Mouse (Mus musculus): ENCODE results near the gene Gm17175. TPM values are rescaled to one million over a fixed set of nuclear protein-coding genes. Genes with fewer than 3 reads are reported as not detected.
"Not testable (repeated sequence)": the region's sequence is repeated elsewhere in the genome, so short reads cannot be mapped to it uniquely, and the experiment has no call there.

The Gm17175 gene
- not detected for polyA plus RNA-seq (2017; shearing (Covaris generic))

DNA sequence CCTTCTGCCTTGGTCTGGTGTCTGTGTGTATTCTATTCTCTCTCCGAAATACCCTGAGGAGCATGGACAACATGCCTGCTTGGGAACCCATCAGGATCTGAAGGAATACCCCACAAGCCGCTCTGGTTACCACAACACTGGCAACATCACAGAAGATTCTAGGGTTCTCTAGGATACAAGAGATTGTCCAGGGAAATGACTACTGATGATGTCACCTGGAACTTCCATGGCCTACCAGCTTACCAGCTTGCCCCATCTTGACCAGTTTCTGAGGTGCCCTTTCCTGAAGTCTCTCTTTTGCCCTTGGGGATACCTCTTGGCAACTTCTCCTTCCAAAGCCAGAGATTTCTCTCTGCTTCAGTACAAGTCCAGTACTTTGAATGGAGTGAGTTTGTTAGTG, at the start of gene Gm17175:
Gene Gm17175, minus strand, starts transcription at position 101 of the 400 bp plus-strand sequence.
- not testable (repeated sequence) for ATAC-seq

DNA sequence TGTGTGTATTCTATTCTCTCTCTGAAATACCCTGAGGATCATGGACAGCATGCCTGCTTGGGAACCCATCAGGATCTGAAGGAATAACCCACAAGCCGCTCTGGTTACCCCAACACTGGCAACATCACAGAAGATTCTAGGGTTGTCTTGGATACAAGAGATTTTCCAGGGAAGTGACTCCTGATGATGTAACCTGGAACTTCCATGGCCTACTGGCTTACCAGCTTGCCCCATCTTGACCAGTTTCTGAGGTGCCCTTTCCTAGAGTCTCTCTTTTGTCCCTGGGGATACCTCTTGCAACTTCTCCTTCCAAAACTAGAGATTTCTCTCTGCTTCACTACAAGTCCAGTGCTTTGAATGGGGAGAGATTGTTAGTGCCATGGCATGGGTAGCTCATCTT, 37.3 kb upstream of the Gm17175 start, which contains the start of gene Gm17078:
Gene Gm17078, minus strand, starts transcription at position 101 of the 400 bp plus-strand sequence.
- ATAC-seq = no peak

DNA sequence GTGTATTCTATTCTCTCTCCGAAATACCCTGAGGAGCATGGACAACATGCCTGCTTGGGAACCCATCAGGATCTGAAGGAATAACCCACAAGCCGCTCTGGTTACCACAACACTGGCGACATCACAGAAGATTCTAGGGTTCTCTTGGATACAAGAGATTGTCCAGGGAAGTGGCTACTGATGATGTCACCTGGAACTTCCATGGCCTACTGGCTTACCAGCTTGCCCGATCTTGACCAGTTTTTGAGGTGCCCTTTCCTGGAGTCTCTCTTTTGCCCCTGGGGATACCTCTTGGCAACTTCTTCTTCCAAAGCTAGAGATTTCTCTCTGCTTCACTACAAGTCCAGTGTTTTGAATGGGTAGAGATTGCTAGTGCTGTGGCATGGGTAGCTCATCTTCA, 18.2 kb upstream of the Gm17175 start, which contains the start of gene Gm17174:
Gene Gm17174, minus strand, starts transcription at position 101 of the 400 bp plus-strand sequence.
- not testable (repeated sequence) for ATAC-seq

DNA sequence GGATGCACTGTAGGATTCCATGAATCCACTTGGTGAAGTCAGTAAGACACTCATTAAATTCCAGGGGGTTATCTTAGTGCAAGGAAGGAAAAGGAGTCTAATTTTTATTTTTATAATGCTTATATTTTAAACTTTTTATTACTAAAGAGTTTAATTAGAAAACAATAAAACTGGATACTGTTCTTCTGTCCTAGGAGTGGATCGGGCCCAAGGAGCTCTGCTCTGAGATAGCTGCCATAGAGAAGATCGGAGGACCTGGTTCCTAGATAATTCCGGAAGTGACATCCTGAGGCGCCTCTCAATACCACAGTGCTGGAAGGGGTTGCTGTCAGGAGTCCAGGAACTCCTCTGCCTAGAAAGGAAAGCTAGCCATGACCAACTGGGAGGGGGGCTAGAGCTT, 21.4 kb downstream of the Gm17175 start, which contains the start of gene Gm5622:
Gene Gm5622, plus strand, starts transcription at position 301 of the 400 bp plus-strand sequence.
- ATAC-seq = no peak

Other genes with a start within 250 kb of the Gm17175 start
- not detected for gene Gm7247, start 212.3 kb downstream of the Gm17175 start, polyA plus RNA-seq (2017; shearing (Covaris generic))
- gene Vmn2r88, start 163.2 kb downstream of the Gm17175 start, polyA plus RNA-seq (2017; shearing (Covaris generic)) = not detected
- gene Vmn2r89, start 122.2 kb downstream of the Gm17175 start, polyA plus RNA-seq (2017; shearing (Covaris generic)) = not detected
- gene Gm5622, start 21.3 kb downstream of the Gm17175 start, polyA plus RNA-seq (2017; shearing (Covaris generic)) = under 1 TPM in 1 of 2 experiments, not detected in 1; 0.26 TPM
- not detected for gene Gm17174, start 18.1 kb upstream of the Gm17175 start, polyA plus RNA-seq (2017; shearing (Covaris generic))
- gene Gm17078, start 37.2 kb upstream of the Gm17175 start, polyA plus RNA-seq (2017; shearing (Covaris generic)) = not detected
- gene Gm4181, start 61.6 kb upstream of the Gm17175 start, polyA plus RNA-seq (2017; shearing (Covaris generic)) = not detected
- not detected for gene Gm17079, start 121.4 kb upstream of the Gm17175 start, polyA plus RNA-seq (2017; shearing (Covaris generic))
- gene Gm5800, start 143.1 kb upstream of the Gm17175 start, polyA plus RNA-seq (2017; shearing (Covaris generic)) = not detected
- not detected for gene Ang4, start 199.5 kb upstream of the Gm17175 start, polyA plus RNA-seq (2017; shearing (Covaris generic))
- gene AY358078, start 226.0 kb upstream of the Gm17175 start, polyA plus RNA-seq (2017; shearing (Covaris generic)) = not detected

All from activated CD4-positive, CD25-positive, alpha-beta regulatory T cell, adult 4 months (primary cell).